Comparison of ENCODE assay signal across 25 mouse cellular contexts in genomic region chr11:62366879-62367278, GRCm38 (mm10).
"Had no signal": no experiment of that assay in that cellular context is flagged by ENCODE, and none has a peak within 500 bp of the region (broad histone marks: within the 10 kb centered on the region; RNA-seq: fewer than 3 reads in every experiment).

No protein-coding gene starts in this region.

- H3K4me3 ChIP-seq: gastrocnemius, adult 2 months; heart, embryonic 10.5 days; heart, embryonic 12.5 days; hindbrain, embryonic 13.5 days; hindbrain, embryonic 15.5 days; kidney, embryonic 15.5 days; left cerebral cortex, adult 2 months; limb, embryonic 13.5 days; limb, embryonic 15.5 days; liver, embryonic 12.5 days had no signal

- H3K9me3 ChIP-seq: heart, embryonic 10.5 days; heart, embryonic 12.5 days; hindbrain, embryonic 13.5 days; hindbrain, embryonic 15.5 days; kidney, embryonic 15.5 days; limb, embryonic 13.5 days; limb, embryonic 15.5 days; liver, embryonic 12.5 days had no signal

- H3K9ac ChIP-seq: heart, embryonic 12.5 days; hindbrain, embryonic 13.5 days; hindbrain, embryonic 15.5 days; kidney, embryonic 15.5 days; limb, embryonic 13.5 days; limb, embryonic 15.5 days; liver, embryonic 12.5 days; liver, embryonic 14.5 days had no signal

- DNase-seq: gastrocnemius, adult 2 months; gastrocnemius, postnatal 10 days; gastrocnemius, postnatal 36 days; heart, adult 18-20 months; heart, postnatal 10 days; kidney, adult 11 months; kidney, adult 2 months; kidney, adult 9 months; kidney, postnatal 14 days; kidney, postnatal 36 days; layer of hippocampus, adult 9-11 months; left cerebral cortex, postnatal 4 days; lung, adult 18-20 months had no signal

- H3K4me1 ChIP-seq: heart, embryonic 10.5 days; heart, embryonic 12.5 days; hindbrain, embryonic 13.5 days; hindbrain, embryonic 15.5 days; kidney, embryonic 15.5 days; limb, embryonic 13.5 days; limb, embryonic 15.5 days; liver, embryonic 12.5 days had no signal

- H3K27ac ChIP-seq: gastrocnemius, adult 2 months; heart, embryonic 10.5 days; hindbrain, embryonic 13.5 days; hindbrain, embryonic 15.5 days; hindbrain, postnatal 0 days; kidney, embryonic 15.5 days; kidney, postnatal 0 days; left cerebral cortex, adult 2 months; limb, embryonic 13.5 days; limb, embryonic 15.5 days; liver, embryonic 12.5 days; liver, embryonic 14.5 days had no signal
